Mouse (Mus musculus) stomach, postnatal 0 days (tissue): Measurements from ENCODE around the gene Reln. TPM values are rescaled to one million over a fixed set of nuclear protein-coding genes. Genes with fewer than 3 reads are reported as not detected.

Experiments
- ATAC-seq: fragments of 200-750 bp; cut with Nextera tagmentation; 2 replicates; pipeline ENCODE4 v1.8.0; 2017; ENCODE audit not compliant: low FRiP score, low TSS enrichment
- DNase-seq: peaks from one replicate; pipeline ENCODE4 v3.0.0-alpha.2; 2016; ENCODE audit warnings: low spot score
- H3K27ac ChIP-seq: fragments of 300-500 bp; sonication (generic); replicated peaks from 2 replicates; pipeline ENCODE4 v1.5.1; 2014; ENCODE audit warnings: mild to moderate bottlenecking, control low read depth
- H3K27me3 ChIP-seq: fragments of 300-500 bp; sonication (generic); 2 replicates; pipeline ENCODE4 v1.6.1; 2014; ENCODE audit warnings: low read length; ENCODE audit not compliant: control insufficient read depth, insufficient read depth
- H3K36me3 ChIP-seq: fragments of 300-500 bp; sonication (generic); 2 replicates; pipeline ENCODE4 v1.6.1; 2014; ENCODE audit warnings: low read length, mixed read lengths; ENCODE audit not compliant: control insufficient read depth, insufficient read depth
- H3K4me1 ChIP-seq: fragments of 300-500 bp; sonication (generic); replicated peaks from 2 replicates; pipeline ENCODE4 v1.6.1; 2014; ENCODE audit warnings: antibody characterized with exemption; ENCODE audit not compliant: control insufficient read depth, insufficient read depth
- H3K4me2 ChIP-seq: fragments of 300-500 bp; sonication (generic); replicated peaks from 2 replicates; pipeline ENCODE4 v1.6.1; 2014; ENCODE audit warnings: low read depth, mild to moderate bottlenecking, control low read depth, moderate library complexity
- H3K4me3 ChIP-seq: fragments of 300-500 bp; sonication (generic); 2 replicates; pipeline ENCODE4 v1.5.1; 2014; ENCODE audit warnings: low read depth, low read length, control low read depth
- H3K9ac ChIP-seq: fragments of 300-500 bp; sonication (generic); 2 replicates; pipeline ENCODE4 v1.6.1; 2014; ENCODE audit warnings: mild to moderate bottlenecking, low read length, control low read depth, mixed read lengths
- H3K9me3 ChIP-seq: fragments of 300-500 bp; sonication (generic); 2 replicates; pipeline ENCODE4 v1.6.1; 2016; ENCODE audit warnings: low read length; ENCODE audit not compliant: control insufficient read depth
- CTCF ChIP-seq: IDR thresholded peaks from 2 replicates; pipeline ENCODE4 v1.5.1; 2016; ENCODE audit warnings: antibody characterized with exemption, low read depth, mild to moderate bottlenecking, moderate library complexity
- EP300 ChIP-seq: optimal IDR thresholded peaks from 2 replicates; pipeline ENCODE3; 2016; ENCODE audit warnings: antibody characterized with exemption
- WGBS: fragments of 180-500 bp; shearing (Covaris S2); extraction: QIAGEN DNeasy Blood & Tissue Kit; methylation state at CpG from one replicate; pipeline ENCODE4 v1.1.7; 2014; 5-methylcytosine and 5-hydroxymethylcytosine counted together
- polyA plus RNA-seq: library from polyadenylated mRNA; unstranded; fragments of >200 nt; fragmentation: Nextera tagmentation; extraction: Ambion mirVana; gene quantifications from 2 replicates; pipeline ENCODE4 v1.2.1, GENCODE M21; 2015

Gene Reln
- polyA plus RNA-seq, 1 experiment from 2014 or later, result 1.6 TPM

GRCm38 (mm10) chr5:22303709-22304108, 40.8 kb downstream of the Reln start:
- Histone ChIP-seq H3K9ac (no peak overlapping the region), H3K27ac (no peak overlapping the region), H3K4me2 (no peak overlapping the region), H3K4me3 (no peak overlapping the region), H3K27me3 (no peaks in the 10 kb centered on the region), H3K9me3 (no peaks in the 10 kb centered on the region), H3K36me3 (no peaks in the 10 kb centered on the region), H3K4me1 (no peaks in the 10 kb centered on the region)
- WGBS, result 65% methylated on average over 1 of the region's 1 CpGs
- TF ChIP-seq CTCF, result no peak
- TF ChIP-seq EP300, result no peak
- no peak for ATAC-seq
- DNase-seq, result no peak

GRCm38 (mm10) chr5:22302309-22302708, 42.2 kb downstream of the Reln start:
- no peaks in the 10 kb centered on the region for H3K27me3 ChIP-seq
- H3K9me3 ChIP-seq, result no peaks in the 10 kb centered on the region
- no peak overlapping the region for H3K4me3 ChIP-seq
- H3K27ac ChIP-seq, result no peak overlapping the region
- H3K9ac ChIP-seq, result no peak overlapping the region
- TF ChIP-seq CTCF (no peak), EP300 (no peak)
- H3K4me2 ChIP-seq, result no peak overlapping the region
- WGBS, result 72% methylated on average over 5 of the region's 5 CpGs
- DNase-seq (no peak), ATAC-seq (no peak)
- H3K4me1 ChIP-seq, result no peaks in the 10 kb centered on the region
- no peaks in the 10 kb centered on the region for H3K36me3 ChIP-seq

GRCm38 (mm10) chr5:22300788-22301187, 43.7 kb downstream of the Reln start:
- no peak for ATAC-seq
- H3K36me3 ChIP-seq, result no peaks in the 10 kb centered on the region
- H3K9me3 ChIP-seq, result no peaks in the 10 kb centered on the region
- no peak for TF ChIP-seq CTCF
- TF ChIP-seq EP300, result no peak
- no peak overlapping the region for H3K9ac ChIP-seq
- WGBS, result 76% methylated on average over 5 of the region's 5 CpGs
- H3K4me2 ChIP-seq, result no peak overlapping the region
- no peak overlapping the region for H3K4me3 ChIP-seq
- DNase-seq, result no peak
- H3K4me1 ChIP-seq, result no peaks in the 10 kb centered on the region
- no peaks in the 10 kb centered on the region for H3K27me3 ChIP-seq
- H3K27ac ChIP-seq, result no peak overlapping the region

- Histone ChIP-seq H3K4me2 (no peak overlapping the region), H3K9ac (no peak overlapping the region), H3K27me3 (no peaks in the 10 kb centered on the region), H3K4me3 (no peak overlapping the region), H3K4me1 (no peaks in the 10 kb centered on the region), H3K36me3 (no peaks in the 10 kb centered on the region), H3K9me3 (no peaks in the 10 kb centered on the region), H3K27ac (no peak overlapping the region)
- ATAC-seq (no peak), DNase-seq (no peak)
- WGBS, result 64% methylated on average over 6 of the region's 6 CpGs
- TF ChIP-seq CTCF (no peak), EP300 (no peak)
These were observed 44.5 kb downstream of the Reln start for GRCm38 (mm10) chr5:22300046-22300445.

GRCm38 (mm10) chr5:22295161-22295560, 49.3 kb downstream of the Reln start:
- no peaks in the 10 kb centered on the region for H3K27me3 ChIP-seq
- no peaks in the 10 kb centered on the region for H3K9me3 ChIP-seq
- no peaks in the 10 kb centered on the region for H3K36me3 ChIP-seq
- DNase-seq (no peak), ATAC-seq (no peak)
- no peaks in the 10 kb centered on the region for H3K4me1 ChIP-seq
- H3K4me2 ChIP-seq, result no peak overlapping the region
- 88% methylated on average over 6 of the region's 6 CpGs for WGBS
- no peak overlapping the region for H3K9ac ChIP-seq
- no peak overlapping the region for H3K27ac ChIP-seq
- no peak overlapping the region for H3K4me3 ChIP-seq
- TF ChIP-seq EP300 (no peak), CTCF (no peak)

- ATAC-seq (no peak), DNase-seq (no peak)
- TF ChIP-seq EP300, result no peak
- Histone ChIP-seq H3K9ac (no peak overlapping the region), H3K4me3 (no peak overlapping the region), H3K27me3 (no peaks in the 10 kb centered on the region), H3K9me3 (no peaks in the 10 kb centered on the region), H3K27ac (no peak overlapping the region), H3K36me3 (no peaks in the 10 kb centered on the region), H3K4me1 (no peaks in the 10 kb centered on the region), H3K4me2 (no peak overlapping the region)
- WGBS, result 74% methylated on average over 4 of the region's 4 CpGs
These were observed 53.1 kb downstream of the Reln start for GRCm38 (mm10) chr5:22291409-22291808.
